Mouse (Mus musculus) Patski (cell line): ENCODE measurements at regions not wholly inside any gene's neighbourhood (a gene's known extent, or its start where the extent isn't known, plus 50 kb on each side); places are given as distances from the start of the nearest gene placed in this dataset.
A peak's percentile ranks its signal among the peaks of the same experiment; 100 is the strongest.

Experiments used
- ATAC-seq: fragments of 100-300 bp; one replicate; pipeline ENCODE4 v1.8.0; 2021
- CTCF ChIA-PET: fragments of 350-600 bp; sonication (Branson Sonifier 250); formaldehyde crosslinking; loops from one replicate; lab custom pipeline; 2022; ENCODE audit warnings: inconsistent platforms; lab: Charles Lee
- POLR2A ChIA-PET: fragments of 350-600 bp; sonication (Branson Sonifier 250); formaldehyde crosslinking; loops from one replicate; lab custom pipeline; 2022; ENCODE audit warnings: antibody characterized with exemption, inconsistent platforms; lab: Charles Lee
- DNase-seq: peaks from one replicate; pipeline ENCODE4 v3.0.0-alpha.2; 2011; ENCODE audit warnings: low read depth, low spot score
- H3K27me3 ChIP-seq: fragments of 371-371 bp; one replicate; pipeline ENCODE4 v1.5.1; 2021
- CTCF ChIP-seq: fragments of 100-300 bp; IDR thresholded peaks from one replicate; pipeline ENCODE4 v1.5.1; 2021
- in situ Hi-C: fragments of 300-500 bp; cut with MboI; formaldehyde crosslinking; loops from 3 replicates; pipeline ENCODE4 v1.11.1; 2018; ENCODE audit warnings: low pct_unique_long_range_greater_than_20kb, mixed read lengths

DNA sequence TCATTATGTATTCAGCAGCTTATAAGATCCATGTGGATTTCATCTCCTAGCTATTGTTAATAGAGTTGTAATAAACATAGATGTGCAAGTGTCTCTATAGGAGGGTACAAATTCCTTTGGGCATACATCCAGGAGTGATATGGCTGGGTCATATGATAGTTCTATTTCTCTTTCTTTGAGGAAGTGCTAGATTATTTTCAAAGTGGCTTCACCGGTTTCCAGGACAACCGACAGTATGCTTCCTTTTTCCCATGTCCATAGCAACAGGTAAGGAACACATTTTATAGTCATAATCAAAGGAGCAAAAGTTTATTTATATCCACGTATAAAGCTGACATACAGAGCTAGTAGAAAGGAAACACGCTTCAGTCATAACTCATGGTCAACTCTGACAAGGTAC, 710.2 kb upstream of the Tenm4 start:
- TF ChIP-seq CTCF: no peak
- no peak for ATAC-seq
- no peak for DNase-seq
- in situ Hi-C loops: no loop called here
- ChIA-PET CTCF (interaction anchor here (1.2 to 1.8 kb wide), 2 partner anchors 9 to 39 kb away, joined by 3 to 4 read pairs; no protein-coding TSS in a partner anchor), POLR2A (no interaction called here)
- no peaks in the 10 kb centered on the region for H3K27me3 ChIP-seq

DNA sequence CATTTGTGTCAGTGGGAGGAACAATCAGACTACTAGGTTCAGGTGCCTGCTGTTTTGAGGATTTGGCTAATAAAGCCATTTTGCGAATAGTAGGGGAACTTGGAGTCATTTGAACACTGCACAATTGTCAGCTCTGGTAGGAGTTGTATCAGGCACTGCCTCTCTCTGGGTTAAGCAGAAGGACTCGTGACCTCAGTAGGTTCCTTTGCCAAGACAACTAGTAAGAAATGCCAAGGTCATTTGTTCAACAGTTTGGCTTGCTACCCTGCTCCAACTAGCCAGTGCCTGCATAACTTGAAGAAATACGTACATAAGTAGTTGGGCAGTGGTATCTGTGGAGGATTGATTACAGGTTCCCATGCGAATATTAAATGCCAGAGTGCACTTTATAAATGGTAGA, 705.5 kb upstream of the Tenm4 start:
- DNase-seq (no peak), ATAC-seq (no peak)
- TF ChIP-seq CTCF: no peak
- no peaks in the 10 kb centered on the region for H3K27me3 ChIP-seq
- in situ Hi-C loops: no loop called here
- CTCF ChIA-PET: no interaction called here
- POLR2A ChIA-PET: no interaction called here

DNA sequence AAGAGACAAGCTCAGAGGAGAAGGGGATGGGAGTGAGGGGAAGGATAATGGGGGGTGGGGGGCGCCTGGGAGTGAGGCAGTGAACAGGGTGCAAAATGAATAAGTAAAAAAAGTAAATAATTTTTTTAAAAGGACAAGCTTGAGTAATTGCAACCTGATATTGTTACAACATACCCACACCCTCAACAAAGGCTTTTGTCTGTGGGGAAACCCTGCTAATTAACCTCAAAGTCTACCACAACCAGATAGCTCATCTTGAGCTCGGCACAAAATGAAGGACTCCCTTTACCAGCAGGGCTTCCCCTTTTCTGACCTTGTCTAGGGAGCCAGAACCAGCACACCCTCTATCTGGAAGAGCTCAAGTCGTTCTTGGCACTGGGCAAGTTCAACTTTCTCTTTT, 704.0 kb upstream of the Tenm4 start:
- ATAC-seq: no peak
- in situ Hi-C loops: no loop called here

DNA sequence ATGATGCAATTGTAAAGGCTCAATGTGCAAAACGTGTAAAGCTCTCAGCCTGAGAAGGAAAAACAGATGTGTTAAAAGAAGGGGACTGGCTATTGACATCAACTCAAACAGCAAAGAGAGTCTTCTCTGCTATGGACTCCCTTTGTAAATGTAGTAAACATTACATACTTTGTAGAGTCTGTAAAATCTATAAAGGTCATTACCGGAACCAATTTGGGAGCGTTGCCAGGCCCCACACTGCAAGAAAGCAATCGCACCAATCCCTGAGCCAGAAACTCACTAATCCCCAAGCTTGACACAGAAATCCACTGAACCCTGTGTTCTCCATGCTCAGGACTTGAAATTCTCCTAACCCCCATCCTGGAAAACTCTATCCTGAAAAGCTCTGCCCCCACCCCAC, 697.2 kb upstream of the Tenm4 start:
- H3K27me3 ChIP-seq: no peaks in the 10 kb centered on the region
- ChIA-PET CTCF (no interaction called here), POLR2A (no interaction called here)
- ATAC-seq (peak; percentile 44), DNase-seq (peak; percentile 15)
- in situ Hi-C loops: no loop called here
- TF ChIP-seq CTCF: no peak

More for the DNA sequence above, 704.0 kb upstream of the Tenm4 start:
- ChIA-PET POLR2A (no interaction called here), CTCF (interaction anchor here (0.8 kb wide), 1 partner anchor 56 kb away, joined by 3 read pairs; no protein-coding TSS in a partner anchor)
- DNase-seq: no peak
- TF ChIP-seq CTCF: no peak
- no peaks in the 10 kb centered on the region for H3K27me3 ChIP-seq

DNA sequence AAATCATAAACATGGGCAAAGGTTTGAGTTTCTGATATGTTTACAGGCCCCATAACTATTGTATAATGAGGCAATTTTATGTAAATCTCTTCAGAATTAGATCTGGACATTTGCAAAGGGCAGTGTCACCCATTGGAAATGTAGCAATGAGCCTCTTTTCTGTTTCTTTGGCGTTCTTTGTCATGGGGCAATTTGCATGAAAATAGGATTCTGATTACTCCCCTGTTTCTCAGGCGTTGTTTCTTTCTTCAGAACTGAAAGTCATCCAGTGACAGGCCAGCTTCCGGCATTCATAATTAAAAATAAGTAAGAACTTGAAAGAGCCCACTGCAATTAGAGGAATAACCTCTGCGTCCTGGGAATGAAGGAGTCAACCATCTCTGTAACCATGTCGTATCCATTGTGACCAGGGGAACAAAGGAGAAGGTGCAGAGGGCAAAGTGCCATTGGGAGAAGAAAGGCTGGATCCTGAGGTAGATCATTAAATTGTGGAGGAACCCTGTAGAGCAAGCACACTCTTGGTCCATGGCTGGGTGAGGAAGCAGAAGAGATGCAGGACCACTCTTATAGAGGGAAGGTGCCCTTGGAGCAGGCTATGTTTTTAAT, 690.8 kb upstream of the Tenm4 start:
- ATAC-seq (no peak), DNase-seq (no peak)
- no peak for TF ChIP-seq CTCF
- CTCF ChIA-PET: interaction anchor here (1.1 kb wide), 1 partner anchor 11 kb away, joined by 3 read pairs; no protein-coding TSS in a partner anchor
- POLR2A ChIA-PET: no interaction called here
- in situ Hi-C loops: loop anchor here (25.0 kb wide), 3 partner anchors 232 to 1032 kb away; partner anchors contain the start of gene Tenm4
- H3K27me3 ChIP-seq: no peaks in the 10 kb centered on the region

DNA sequence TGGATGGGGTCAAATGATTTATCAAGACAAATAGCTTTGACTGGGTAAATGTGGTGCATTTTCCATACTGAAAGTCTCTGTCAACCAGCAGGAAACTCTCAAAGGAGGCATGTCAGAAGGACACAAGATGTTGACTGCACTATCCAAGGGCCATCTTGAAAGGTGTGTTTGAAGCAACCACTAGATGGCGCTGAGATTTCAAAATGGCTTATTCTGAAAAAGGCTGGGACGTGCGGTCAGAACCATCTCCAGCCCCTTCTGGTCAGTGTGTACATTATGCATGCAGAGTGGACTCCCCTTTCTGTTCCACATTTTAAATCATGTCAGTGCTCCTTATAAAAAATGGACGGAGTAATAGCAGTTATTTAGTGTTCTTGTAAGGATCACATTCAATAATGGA, 681.4 kb upstream of the Tenm4 start:
- H3K27me3 ChIP-seq: no peaks in the 10 kb centered on the region
- DNase-seq (peak; percentile 20), ATAC-seq (peak; percentile 47)
- CTCF ChIA-PET: interaction anchor here (0.7 to 3.8 kb wide), 2 partner anchors 369 to 662 kb away, joined by 3 to 13 read pairs; no protein-coding TSS in a partner anchor
- in situ Hi-C loops: loop anchor here (5.0 to 25.0 kb wide), 5 partner anchors 223 to 1435 kb away; partner anchors contain the start of gene Tenm4
- POLR2A ChIA-PET: interaction anchor here (0.6 kb wide), 1 partner anchor 1428 kb away, joined by 3 read pairs; no protein-coding TSS in a partner anchor
- peak; percentile 86 for TF ChIP-seq CTCF

DNA sequence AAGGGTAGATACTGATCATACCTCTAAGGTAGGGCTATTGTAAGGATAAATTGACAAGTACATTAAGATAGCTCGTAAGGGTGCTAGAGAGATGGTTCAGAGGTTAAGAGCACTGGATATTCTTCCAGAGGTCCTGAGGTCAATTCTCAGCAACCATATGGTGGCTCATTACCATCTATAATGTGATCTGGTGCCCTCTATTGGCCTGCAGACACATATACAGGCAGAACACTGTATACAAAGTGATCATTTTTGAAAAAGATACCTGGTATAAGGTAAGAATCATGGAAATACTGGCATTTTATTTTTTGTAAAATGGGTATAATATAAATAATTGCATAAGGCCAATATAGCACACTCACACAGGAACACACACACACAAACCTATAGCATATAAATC, 676.3 kb upstream of the Tenm4 start:
- peak; percentile 27 for TF ChIP-seq CTCF
- DNase-seq: no peak
- no peak for ATAC-seq
- ChIA-PET CTCF (no interaction called here), POLR2A (no interaction called here)
- in situ Hi-C loops: loop anchor here (5.0 to 25.0 kb wide), 5 partner anchors 218 to 1430 kb away; partner anchors contain the start of gene Tenm4
- no peaks in the 10 kb centered on the region for H3K27me3 ChIP-seq

DNA sequence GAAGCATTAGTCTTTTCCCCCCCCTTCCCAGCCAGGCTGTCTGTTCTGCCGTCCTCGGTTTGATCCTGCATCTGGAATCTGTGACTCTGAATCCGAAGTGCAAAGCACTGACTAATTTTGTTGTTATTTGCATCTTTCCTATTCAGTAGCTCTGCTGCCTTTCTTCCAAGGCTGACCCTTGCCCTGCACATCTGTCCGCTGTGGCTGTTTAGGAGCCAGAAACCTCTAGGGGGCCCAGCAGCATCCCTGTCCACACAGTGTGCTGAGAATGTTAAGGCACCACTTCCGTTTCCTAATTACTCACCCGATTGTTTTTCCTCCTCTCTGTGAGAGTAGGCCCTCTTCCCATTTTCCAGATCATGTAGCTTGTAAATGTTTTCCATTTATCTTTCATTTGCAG, 668.1 kb upstream of the Tenm4 start:
- H3K27me3 ChIP-seq: no peaks in the 10 kb centered on the region
- no peak for ATAC-seq
- no peak for DNase-seq
- ChIA-PET POLR2A (no interaction called here), CTCF (no interaction called here)
- in situ Hi-C loops: no loop called here
- no peak for TF ChIP-seq CTCF

DNA sequence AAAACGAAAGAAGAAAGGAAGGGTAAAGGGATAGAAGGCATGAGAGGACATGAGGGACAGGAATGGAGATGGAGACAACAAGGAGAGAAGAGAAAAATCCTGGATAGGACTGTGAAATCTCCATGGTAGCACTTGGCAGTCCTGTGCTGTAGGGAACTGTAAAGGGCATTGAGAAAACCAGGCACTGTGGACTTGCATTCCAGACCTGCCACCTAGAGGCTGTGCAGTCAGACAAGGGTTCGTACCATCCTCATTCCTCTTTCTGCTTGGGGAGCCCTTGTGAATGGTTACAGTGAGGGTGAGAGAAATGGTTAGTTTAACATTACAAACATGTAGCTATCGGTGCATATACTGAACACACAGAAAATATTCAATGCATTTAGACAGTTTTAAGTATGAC, 623.8 kb upstream of the Tenm4 start:
- CTCF ChIA-PET: no interaction called here
- peak; percentile 36 for TF ChIP-seq CTCF
- no peak for ATAC-seq
- in situ Hi-C loops: no loop called here
- no peaks in the 10 kb centered on the region for H3K27me3 ChIP-seq
- DNase-seq: no peak
- POLR2A ChIA-PET: no interaction called here

DNA sequence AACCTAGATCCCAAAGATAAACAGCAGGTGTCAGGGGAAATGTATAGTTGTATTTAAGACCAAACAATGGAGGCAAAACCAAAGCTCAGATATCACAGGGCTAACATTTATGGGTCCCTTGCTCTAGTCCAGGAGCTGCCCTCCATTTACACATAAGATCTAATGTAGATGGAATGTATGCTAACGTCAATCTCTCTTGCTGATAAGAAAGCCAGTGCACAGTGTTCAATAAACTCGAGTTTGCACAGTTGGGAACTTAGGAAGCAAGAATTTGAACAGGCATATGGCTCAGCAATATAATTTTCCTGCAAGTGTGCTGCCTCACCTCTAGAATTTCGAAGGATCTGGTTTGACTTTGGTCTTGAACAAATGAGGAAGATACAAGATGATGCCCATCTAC, 620.9 kb upstream of the Tenm4 start:
- DNase-seq (no peak), ATAC-seq (no peak)
- CTCF ChIA-PET: no interaction called here
- H3K27me3 ChIP-seq: no peaks in the 10 kb centered on the region
- POLR2A ChIA-PET: no interaction called here
- TF ChIP-seq CTCF: no peak
- in situ Hi-C loops: no loop called here

DNA sequence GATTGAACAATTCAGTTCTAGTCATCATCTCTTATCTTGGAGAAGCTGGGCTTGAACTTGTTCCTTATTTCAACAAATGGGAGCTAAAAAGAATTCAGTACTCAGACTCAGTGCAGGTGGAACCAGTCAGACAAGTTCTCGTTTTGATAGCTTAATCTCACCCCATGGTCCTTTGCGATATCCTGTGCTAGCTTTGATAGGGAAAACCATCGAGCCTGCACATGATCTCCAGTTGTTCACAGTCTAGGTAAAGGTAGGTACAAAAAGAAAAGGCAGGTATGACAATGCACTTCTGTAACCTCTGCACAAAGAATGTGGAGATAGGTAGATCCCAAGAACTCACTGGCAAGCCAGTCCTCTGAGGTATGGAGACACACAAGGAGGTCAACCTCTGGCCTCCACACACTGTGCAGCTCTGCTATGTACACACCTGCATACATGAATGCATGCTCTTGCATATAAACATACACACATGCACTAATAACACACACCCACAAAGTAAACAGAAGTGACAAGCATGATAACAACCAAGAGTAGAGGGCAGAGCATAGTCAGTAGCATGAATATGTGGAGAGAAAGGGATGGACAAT, 619.2 kb upstream of the Tenm4 start:
- ChIA-PET POLR2A (no interaction called here), CTCF (no interaction called here)
- DNase-seq (no peak), ATAC-seq (no peak)
- TF ChIP-seq CTCF: no peak
- in situ Hi-C loops: no loop called here
- H3K27me3 ChIP-seq: no peaks in the 10 kb centered on the region
